Mouse (Mus musculus): Measurements from ENCODE around the gene Ifi27l2b. TPM values are rescaled to one million over a fixed set of nuclear protein-coding genes. Genes with fewer than 3 reads are reported as not detected.

The Ifi27l2b gene
- polyA plus RNA-seq, 1 experiment, result 0.78 TPM

DNA sequence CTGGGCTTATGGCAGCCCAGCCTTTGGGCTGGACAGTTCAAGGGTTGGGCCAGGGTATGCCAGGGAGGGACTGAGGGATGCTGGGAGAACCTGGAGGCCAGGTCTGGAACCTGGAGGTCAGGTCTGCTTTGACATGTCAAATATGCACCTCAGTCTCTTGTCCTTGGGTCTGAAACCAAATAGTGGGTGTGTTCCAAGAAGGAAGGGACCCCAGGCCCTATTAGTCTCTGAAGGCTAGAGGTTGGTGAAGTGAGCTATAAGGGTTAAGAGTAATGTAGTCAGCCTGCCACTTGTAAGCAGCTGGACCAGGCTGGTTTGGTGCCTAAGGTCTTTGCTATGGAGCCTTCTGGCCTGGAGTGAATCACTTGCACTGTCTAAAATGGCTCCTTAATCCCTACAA is 22.2 kb downstream of the Ifi27l2b start:
- DNase-seq (ENCODE audit: low spot score), result no peak

GRCm38 (mm10) chr12:103433986-103434731 is 22.9 kb downstream of the Ifi27l2b start, which contains the start of gene Ifi27:
Gene Ifi27 (plus strand): TSS chr12:103434211.
- no peak for DNase-seq (ENCODE audit: low spot score)

DNA sequence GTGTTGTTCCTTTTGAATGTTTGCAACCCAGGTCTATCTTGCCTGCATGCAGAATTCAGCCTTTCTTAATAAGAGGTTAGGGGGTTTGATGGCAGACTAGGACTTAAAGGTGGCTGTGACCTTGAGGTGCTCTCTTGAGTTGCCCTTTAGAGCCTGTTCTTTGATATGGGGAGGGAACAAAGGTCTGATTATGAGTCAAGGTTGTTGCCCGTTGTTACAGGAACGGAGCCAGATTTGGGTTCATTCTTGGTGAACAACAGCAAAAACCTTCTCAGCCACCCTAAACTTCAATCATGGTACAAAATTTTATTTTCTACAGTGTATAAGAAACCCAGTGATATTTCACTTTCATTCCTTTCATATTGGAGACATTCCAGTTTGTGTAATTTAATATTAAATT is 23.6 kb downstream of the Ifi27l2b start:
- no peak for DNase-seq (ENCODE audit: low spot score)

- no peak for DNase-seq (ENCODE audit: low spot score)
Observed at GRCm38 (mm10) chr12:103426710-103427109, 30.3 kb downstream of the Ifi27l2b start.

GRCm38 (mm10) chr12:103425729-103426470 is 31.1 kb downstream of the Ifi27l2b start, which contains the start of gene Ddx24:
Gene Ddx24 (minus strand): TSS chr12:103425830.
- peak; percentile 79 for DNase-seq (ENCODE audit: low spot score)

GRCm38 (mm10) chr12:103425016-103425728 is 31.9 kb downstream of the Ifi27l2b start:
- DNase-seq (ENCODE audit: low spot score), result no peak

DNA sequence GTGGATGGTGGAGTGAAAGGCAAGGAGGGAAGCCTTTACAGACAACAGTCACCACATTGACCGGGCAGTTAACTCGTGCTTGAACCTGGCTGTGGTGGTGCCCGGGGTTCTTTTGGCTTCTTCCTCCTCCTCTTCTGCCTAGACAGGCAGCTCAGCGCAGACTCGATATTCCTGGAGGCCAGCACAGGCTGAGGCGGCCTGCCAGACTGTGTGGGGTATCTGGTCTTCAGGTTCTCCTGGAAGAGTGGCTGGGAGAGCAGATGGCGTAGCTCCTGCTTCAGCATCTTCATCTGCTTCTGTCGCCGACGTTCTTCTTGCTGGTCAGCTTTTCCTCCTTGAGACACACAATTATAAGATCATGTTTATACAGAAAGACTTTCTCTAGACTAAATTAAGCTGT is 48.9 kb downstream of the Ifi27l2b start:
- no peak for DNase-seq (ENCODE audit: low spot score)

- DNase-seq (ENCODE audit: low spot score), result no peak
Observed at GRCm38 (mm10) chr12:103407720-103408119, 49.3 kb downstream of the Ifi27l2b start, which contains the start of gene 9330161L09Rik. Gene 9330161L09Rik (minus strand): TSS chr12:103407820.

DNA sequence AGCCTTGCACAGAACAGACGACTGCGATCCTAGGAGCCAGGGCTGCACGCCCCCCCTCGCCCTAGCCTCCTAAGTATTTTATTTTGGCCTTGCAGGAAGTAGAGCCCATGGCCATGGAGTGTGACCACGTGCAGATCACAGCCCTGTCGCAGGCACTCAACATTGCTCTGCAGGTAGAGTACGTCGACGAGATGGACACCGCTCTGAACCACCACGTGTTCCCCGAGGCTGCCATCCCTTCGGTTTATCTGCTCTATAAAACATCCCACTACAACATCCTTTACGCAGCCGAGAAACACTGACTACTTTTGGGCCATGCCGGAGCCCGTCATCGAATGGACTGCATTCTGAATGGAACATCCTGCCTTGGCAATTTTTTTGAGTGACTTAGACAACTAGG is 52.9 kb downstream of the Ifi27l2b start:
- DNase-seq (ENCODE audit: low spot score), result no peak

Other genes starting within 250 kb of the Ifi27l2b start
- 7.5 and 8.4 TPM in 2 replicates for gene Prima1, start 215.1 kb downstream of the Ifi27l2b start, polyA plus RNA-seq (2012; rRNA removed)
- not detected in 2 replicates for gene Fam181a, start 146.2 kb downstream of the Ifi27l2b start, polyA plus RNA-seq (2012; rRNA removed)
- 46.8 and 55.6 TPM in 2 replicates for gene Asb2, start 101.2 kb downstream of the Ifi27l2b start, polyA plus RNA-seq (2012; rRNA removed)
- 10.8 and 12.5 TPM in 2 replicates for gene Otub2, start 68.5 kb downstream of the Ifi27l2b start, polyA plus RNA-seq (2012; rRNA removed)
- 0.49 and 0.59 TPM in 2 replicates for gene 9330161L09Rik, start 49.4 kb downstream of the Ifi27l2b start, polyA plus RNA-seq (2012; rRNA removed)
- 59.5 and 69.6 TPM in 2 replicates for gene Ddx24, start 31.4 kb downstream of the Ifi27l2b start, polyA plus RNA-seq (2012; rRNA removed)
- gene Ifi27, start 23.0 kb downstream of the Ifi27l2b start, polyA plus RNA-seq (2012; rRNA removed), result 201 and 267 TPM in 2 replicates
- 417 and 461 TPM in 2 replicates for gene Ifi27l2a, start 13.5 kb downstream of the Ifi27l2b start, polyA plus RNA-seq (2012; rRNA removed)
- 2.9 and 3.8 TPM in 2 replicates for gene Ppp4r4, start 75.1 kb upstream of the Ifi27l2b start, polyA plus RNA-seq (2012; rRNA removed)
- gene Serpina10, start 174.2 kb upstream of the Ifi27l2b start, polyA plus RNA-seq (2012; rRNA removed), result not detected in 2 replicates
- not detected in 2 replicates for gene Serpina6, start 200.0 kb upstream of the Ifi27l2b start, polyA plus RNA-seq (2012; rRNA removed)
- gene Serpina16, start 218.9 kb upstream of the Ifi27l2b start, polyA plus RNA-seq (2012; rRNA removed), result not detected in 2 replicates
- gene Serpina1f, start 238.3 kb upstream of the Ifi27l2b start, polyA plus RNA-seq (2012; rRNA removed), result not detected in 2 replicates